Mouse (Mus musculus): ENCODE data around the gene Fbxo9.

Gene Fbxo9

GRCm38 (mm10) chr9:78064121-78064520, 44.7 kb downstream of the Fbxo9 start:
- DNase-seq: peak; percentile 32

GRCm38 (mm10) chr9:78062392-78062791, 46.5 kb downstream of the Fbxo9 start:
- no peak for DNase-seq

DNA sequence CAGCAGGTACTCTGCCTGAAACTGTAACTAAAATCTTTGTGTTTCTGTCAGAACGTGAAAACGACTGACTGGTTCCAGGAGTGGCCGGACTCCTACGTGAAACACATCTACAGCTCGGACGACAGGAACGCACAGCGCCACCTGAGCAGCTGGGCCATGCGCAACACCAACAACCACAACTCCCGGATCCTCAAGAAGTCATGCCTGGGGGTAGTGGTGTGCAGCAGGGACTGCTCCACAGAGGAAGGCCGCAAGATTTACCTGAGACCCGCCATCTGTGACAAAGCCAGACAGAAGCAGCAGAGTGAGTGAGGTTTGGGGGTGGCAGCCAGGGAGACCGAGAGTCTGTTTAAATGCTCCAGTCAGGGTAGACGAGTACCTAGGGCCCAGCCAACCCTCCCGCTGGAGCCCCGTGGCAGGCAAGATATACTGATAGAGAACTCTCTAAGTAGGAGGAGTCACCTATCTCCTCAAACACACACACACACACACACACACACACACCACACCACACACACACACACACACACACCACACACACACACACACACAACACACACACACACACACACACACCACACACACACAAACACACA, 49.2 kb downstream of the Fbxo9 start:
- no peak for DNase-seq

DNA sequence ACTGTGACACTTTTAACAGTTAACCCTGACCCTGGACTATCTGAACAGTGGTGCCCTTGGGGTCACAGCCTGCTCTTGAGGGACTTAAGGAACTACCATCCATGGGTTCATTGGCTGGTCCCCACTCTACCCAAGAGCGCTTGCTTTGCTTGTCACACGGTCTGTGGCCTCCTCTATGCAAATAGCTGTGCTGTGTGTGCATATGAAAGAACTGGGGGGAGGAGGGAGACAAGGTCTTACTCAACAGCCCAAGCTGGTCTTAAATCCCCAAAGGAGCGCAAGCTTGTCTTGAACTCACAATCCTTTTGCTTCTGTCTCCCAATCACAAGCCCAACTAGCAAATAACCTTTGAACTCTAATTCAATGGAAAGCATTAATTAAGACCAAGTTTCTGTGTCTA, 54.6 kb downstream of the Fbxo9 start:
- no peak for DNase-seq

- DNase-seq: no peak
Observed at GRCm38 (mm10) chr9:78053821-78054220, 55.0 kb downstream of the Fbxo9 start.

GRCm38 (mm10) chr9:78051677-78052076, 57.2 kb downstream of the Fbxo9 start, which contains the start of gene Gcm1:
TSS of gene Gcm1 (plus strand) at chr9:78051924.
- no peak for DNase-seq

DNA sequence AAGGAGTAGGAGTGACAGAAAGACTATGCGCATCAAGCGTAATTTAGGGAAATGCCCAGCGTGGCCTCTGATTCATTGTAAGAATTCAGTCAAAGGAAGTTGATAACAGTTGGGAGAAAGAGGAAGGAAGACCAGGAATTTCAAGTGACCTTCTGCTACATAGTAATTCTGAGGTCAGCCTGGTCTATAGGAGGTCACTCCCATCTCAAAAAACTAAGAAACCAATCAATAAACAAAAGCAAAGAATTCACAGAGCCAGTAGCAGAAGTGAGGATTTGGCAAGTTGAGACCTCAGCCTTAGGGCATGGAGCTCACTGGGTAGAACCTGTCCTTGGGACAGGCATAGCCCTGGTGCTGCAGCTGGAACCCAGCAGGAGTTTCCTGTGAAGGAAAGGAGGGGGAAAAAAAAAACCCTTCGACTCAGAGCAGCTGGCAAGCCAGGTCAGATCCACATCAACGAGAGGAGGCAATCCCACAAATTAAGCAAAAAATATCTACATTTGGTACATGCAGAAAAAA, 58.4 kb downstream of the Fbxo9 start:
- peak; percentile 27 for DNase-seq

DNA sequence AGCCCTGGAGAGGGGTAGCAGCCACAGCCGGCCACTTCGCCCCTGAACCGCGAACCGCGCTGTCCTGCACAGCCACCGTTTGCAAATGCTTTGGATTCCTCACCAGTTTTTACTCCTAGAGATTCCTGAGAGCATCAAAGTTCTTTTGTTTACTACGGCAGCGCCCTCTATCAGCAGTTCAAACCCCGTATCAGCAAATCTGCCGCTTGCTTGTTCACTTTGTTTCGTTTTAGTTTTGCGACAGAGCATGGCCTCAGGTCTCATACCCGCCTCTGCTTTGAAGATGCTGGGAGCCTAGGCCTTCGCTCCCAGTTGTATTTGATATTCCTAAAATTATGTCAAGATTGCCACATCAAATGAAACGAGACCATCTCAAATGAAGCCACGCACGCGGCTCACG, 62.1 kb downstream of the Fbxo9 start:
- DNase-seq: no peak

DNA sequence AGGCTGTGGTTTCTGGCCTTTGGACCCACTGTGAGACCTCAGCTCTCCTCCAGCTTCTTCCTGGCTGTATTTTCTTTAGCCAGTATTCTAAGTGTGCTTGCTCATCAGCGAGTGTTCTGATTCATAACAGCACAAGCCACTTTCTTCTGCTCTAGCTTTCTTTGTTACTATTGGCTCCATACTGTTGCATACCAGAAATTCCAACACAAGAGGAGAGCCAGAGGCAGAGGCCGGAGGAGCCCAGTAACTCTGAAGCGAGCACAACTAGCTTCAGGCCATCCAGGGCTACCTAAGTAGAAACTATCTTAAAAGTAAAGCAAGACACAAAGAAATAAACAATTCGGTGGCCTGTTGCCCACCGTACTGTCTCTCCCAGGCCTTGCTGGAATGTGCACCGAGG, 63.7 kb downstream of the Fbxo9 start:
- DNase-seq: no peak

- peak; percentile 90 for DNase-seq
Observed at GRCm38 (mm10) chr9:78038755-78039489, 69.9 kb downstream of the Fbxo9 start.

- no peak for DNase-seq
Observed at GRCm38 (mm10) chr9:78035831-78036230, 73.0 kb downstream of the Fbxo9 start.

DNA sequence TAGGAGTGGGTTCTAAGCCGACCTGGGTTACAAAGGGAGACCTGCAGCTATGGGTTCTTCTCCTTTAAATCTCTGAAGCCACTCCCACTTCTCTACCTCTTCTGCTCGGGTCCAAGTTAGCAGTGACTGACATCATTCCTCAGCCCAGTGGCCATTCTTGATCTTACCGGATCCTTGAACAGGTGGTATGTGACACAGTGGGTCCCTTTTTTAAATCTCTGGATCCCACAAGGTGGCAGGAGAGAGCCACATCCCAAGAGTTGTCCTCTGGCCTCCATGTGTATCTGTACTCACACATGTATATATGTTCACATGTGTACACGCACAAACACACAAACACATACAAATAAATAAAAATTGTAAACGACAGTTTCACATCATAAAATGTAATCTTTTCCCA, 73.6 kb downstream of the Fbxo9 start:
- DNase-seq: no peak

GRCm38 (mm10) chr9:78032930-78033329, 75.9 kb downstream of the Fbxo9 start:
- no peak for DNase-seq

Measured in embryo, embryonic 11 days (tissue).